Mouse (Mus musculus) thymus, postnatal 10 days (tissue): ENCODE measurements around the gene Ppm1k.
"Not testable (repeated sequence)": the region's sequence is repeated elsewhere in the genome, so short reads cannot be mapped to it uniquely, and the experiment has no call there.

Experiments
- DNase-seq, 2 experiments: peaks; one replicate each; pipeline ENCODE4 v3.0.0; 2021; ENCODE audit warnings: low spot score in 2 of 2

The Ppm1k gene

GRCm38 (mm10) chr6:57532022-57532421 is 3.2 kb downstream of the Ppm1k start:
- DNase-seq, result no peak

GRCm38 (mm10) chr6:57531441-57531840 is 3.8 kb downstream of the Ppm1k start:
- no peak for DNase-seq

GRCm38 (mm10) chr6:57531011-57531410 is 4.3 kb downstream of the Ppm1k start:
- DNase-seq, result no peak

GRCm38 (mm10) chr6:57529336-57529845 is 5.9 kb downstream of the Ppm1k start:
- DNase-seq, result no peak

- no peak for DNase-seq
These were observed 8.3 kb downstream of the Ppm1k start for GRCm38 (mm10) chr6:57526933-57527332.

- no peak for DNase-seq
These were observed 10.5 kb downstream of the Ppm1k start for GRCm38 (mm10) chr6:57524742-57525141.

- no peak for DNase-seq
These were observed 14.3 kb downstream of the Ppm1k start for GRCm38 (mm10) chr6:57520749-57521652.

GRCm38 (mm10) chr6:57514035-57514374 is 21.3 kb downstream of the Ppm1k start:
- DNase-seq, result no peak

GRCm38 (mm10) chr6:57513351-57514034 is 21.8 kb downstream of the Ppm1k start:
- DNase-seq, result no peak

GRCm38 (mm10) chr6:57511899-57512298 is 23.4 kb downstream of the Ppm1k start:
- DNase-seq, result no peak

- DNase-seq, result no peak
These were observed 31.4 kb downstream of the Ppm1k start for GRCm38 (mm10) chr6:57503662-57504379.

GRCm38 (mm10) chr6:57499209-57499608 is 36.1 kb downstream of the Ppm1k start:
- DNase-seq, result no peak

GRCm38 (mm10) chr6:57468161-57468560 is 67.1 kb downstream of the Ppm1k start:
- not testable (repeated sequence) for DNase-seq
